Mouse (Mus musculus) forebrain, embryonic 14.5 days (tissue): ENCODE data around the gene Acat3. TPM values are rescaled to one million over a fixed set of nuclear protein-coding genes. Genes with fewer than 3 reads are reported as not detected.
A peak's percentile ranks its signal among the peaks of the same experiment; 100 is the strongest.
"Not testable (repeated sequence)": the region's sequence is repeated elsewhere in the genome, so short reads cannot be mapped to it uniquely, and the experiment has no call there.

Experiments
- ATAC-seq: fragments of 200-750 bp; cut with Nextera tagmentation; 2 replicates; pipeline ENCODE4 v1.8.0; 2017; ENCODE audit warnings: mild to moderate bottlenecking, moderate library complexity
- DNase-seq: peaks from one replicate; pipeline ENCODE4 v3.0.0-alpha.2; 2015; ENCODE audit warnings: low spot score
- H3K27ac ChIP-seq: fragments of 300-500 bp; sonication (generic); 2 replicates; pipeline ENCODE4 v1.5.1; 2014; ENCODE audit warnings: low read depth, mild to moderate bottlenecking, control low read depth, low read length, moderate library complexity
- H3K27me3 ChIP-seq: fragments of 300-500 bp; sonication (generic); replicated peaks from 2 replicates; pipeline ENCODE4 v1.6.1; 2014; ENCODE audit warnings: low read length, control low read depth, mixed read lengths; ENCODE audit not compliant: control insufficient read depth, insufficient read depth
- H3K36me3 ChIP-seq: fragments of 300-500 bp; sonication (generic); 2 replicates; pipeline ENCODE4 v1.6.1; 2014; ENCODE audit warnings: low read length, control low read depth; ENCODE audit not compliant: control insufficient read depth, insufficient read depth
- H3K4me1 ChIP-seq: fragments of 300-500 bp; sonication (generic); 2 replicates; pipeline ENCODE4 v1.6.1; 2014; ENCODE audit warnings: antibody characterized with exemption, low read length, control low read depth; ENCODE audit not compliant: control insufficient read depth, insufficient read depth
- H3K4me2 ChIP-seq: fragments of 300-500 bp; sonication (generic); 2 replicates; pipeline ENCODE4 v1.6.1; 2014; ENCODE audit warnings: mild to moderate bottlenecking, control low read depth, low read length
- H3K4me3 ChIP-seq: fragments of 300-500 bp; sonication (generic); 2 replicates; pipeline ENCODE4 v1.5.1; 2014; ENCODE audit warnings: low read depth, low read length, control low read depth
- H3K9ac ChIP-seq: fragments of 300-500 bp; sonication (generic); 2 replicates; pipeline ENCODE4 v1.6.1; 2014; ENCODE audit warnings: mild to moderate bottlenecking, low read length, control low read depth, moderate library complexity
- H3K9me3 ChIP-seq: fragments of 300-500 bp; sonication (generic); replicated peaks from 2 replicates; pipeline ENCODE4 v1.6.1; 2016; ENCODE audit warnings: low read length, control low read depth, mixed read lengths; ENCODE audit not compliant: control insufficient read depth
- WGBS: fragments of 180-500 bp; shearing (Covaris S2); extraction: QIAGEN DNeasy Blood & Tissue Kit; methylation state at CpG from one replicate; pipeline ENCODE4 v1.1.7; 2014; 5-methylcytosine and 5-hydroxymethylcytosine counted together
- polyA plus RNA-seq: library from polyadenylated mRNA; unstranded; fragments of >200 nt; fragmentation: Nextera tagmentation; extraction: Ambion mirVana; gene quantifications from 2 replicates; pipeline ENCODE4 v1.2.1, GENCODE M21; 2014

Gene Acat3
- polyA plus RNA-seq: 0.33 and 0.82 TPM in 2 replicates

DNA sequence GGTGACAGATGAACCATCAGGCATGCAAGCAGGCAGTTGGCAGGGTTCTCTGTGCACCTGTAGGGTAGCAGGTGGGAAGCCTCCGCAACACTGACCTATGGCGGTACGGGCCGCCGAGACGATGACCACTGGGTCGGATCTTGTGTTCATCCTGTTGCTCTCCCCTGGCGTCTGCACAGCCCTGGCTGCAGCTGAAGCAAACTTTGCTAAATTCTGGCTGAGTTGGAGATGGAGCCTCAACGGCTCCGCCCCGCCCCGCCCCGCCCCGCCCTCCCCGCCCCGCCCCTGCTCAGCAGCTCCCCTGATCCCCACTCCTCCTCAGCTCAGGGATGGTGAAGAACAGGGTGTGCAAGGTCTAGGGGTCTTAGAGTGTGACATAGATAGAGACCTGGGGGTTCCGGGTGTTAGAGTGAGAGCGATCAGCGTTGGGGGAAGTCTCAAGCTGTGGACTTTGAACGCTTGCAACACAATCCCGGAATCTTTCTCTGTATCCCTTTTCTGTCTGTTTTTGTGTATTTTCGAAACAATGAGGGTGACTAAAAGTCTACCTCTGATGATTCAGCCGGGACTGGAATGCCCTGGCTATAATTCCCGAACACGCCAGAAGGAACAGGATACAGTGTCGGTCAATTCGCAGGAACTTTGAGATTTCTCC lies at the start of gene Acat3:
Gene Acat3, minus strand, starts transcription at position 450 of the 655 bp plus-strand sequence.
- Histone ChIP-seq H3K4me1 (peaks cover 2% of the 10 kb centered on the region; the same call in 1 of the 2 replicates), H3K9me3 (no peaks in the 10 kb centered on the region), H3K36me3 (peaks cover 31% of the 10 kb centered on the region), H3K27me3 (no peaks in the 10 kb centered on the region), H3K4me3 (peak within 1 kb of the TSS; percentile 14; the same call in 1 of the 2 replicates), H3K4me2 (peak within 1 kb of the TSS; percentile 43), H3K9ac (no peak within 1 kb of the TSS), H3K27ac (no peak within 1 kb of the TSS)
- ATAC-seq: peak; percentile 65
- 14% methylated on average over 27 of the region's 27 CpGs for WGBS
- DNase-seq: no peak

DNA sequence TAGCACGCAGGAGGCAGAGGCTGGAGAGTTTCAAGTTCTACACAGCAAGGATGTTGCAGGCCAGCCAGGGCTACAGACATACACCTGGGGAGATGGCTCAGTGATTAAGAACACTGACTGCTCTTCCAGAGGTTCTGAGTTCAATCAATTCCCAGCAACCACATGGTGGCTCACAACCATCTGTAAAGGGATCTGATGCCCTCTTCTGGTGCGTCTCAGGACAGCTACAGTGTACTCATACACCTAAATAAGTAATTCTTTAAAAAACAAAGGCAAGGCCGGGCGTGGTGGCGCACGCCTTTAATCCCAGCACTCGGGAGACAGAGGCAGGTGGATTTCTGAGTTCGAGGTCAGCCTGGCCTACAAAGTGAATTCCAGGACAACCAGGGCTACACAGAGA lies 47.7 kb upstream of the Acat3 start:
- H3K9ac ChIP-seq, H3K4me2 ChIP-seq, H3K27ac ChIP-seq, H3K27me3 ChIP-seq, ATAC-seq, H3K4me1 ChIP-seq, H3K9me3 ChIP-seq, H3K4me3 ChIP-seq, DNase-seq: not testable (repeated sequence)
- H3K36me3 ChIP-seq: peaks cover 25% of the 10 kb centered on the region
- 94% methylated on average over 8 of the region's 8 CpGs for WGBS

DNA sequence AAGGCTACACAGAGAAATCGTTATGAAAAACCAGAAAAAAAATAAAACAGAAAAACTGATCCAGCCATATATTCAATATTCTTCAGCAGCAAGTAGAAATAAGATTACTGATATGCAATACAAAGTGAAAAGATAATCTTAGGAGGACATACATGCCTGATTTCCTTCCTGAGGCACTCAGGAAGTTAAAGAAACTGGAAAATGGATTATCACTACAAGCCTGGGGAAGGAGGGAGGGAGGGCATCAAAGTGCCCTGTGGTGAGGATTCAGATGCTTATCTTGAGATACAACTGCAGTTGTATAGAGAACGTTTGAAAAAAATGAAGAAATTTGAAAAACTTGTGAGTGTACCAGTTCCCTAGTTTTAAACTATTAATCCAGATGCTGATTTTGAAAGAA lies 43.6 kb upstream of the Acat3 start:
- Histone ChIP-seq H3K36me3 (peaks cover 55% of the 10 kb centered on the region), H3K27me3 (no peaks in the 10 kb centered on the region), H3K4me1 (no peaks in the 10 kb centered on the region), H3K9me3 (no peaks in the 10 kb centered on the region), H3K4me2 (no peak overlapping the region), H3K9ac (no peak overlapping the region), H3K27ac (no peak overlapping the region), H3K4me3 (no peak overlapping the region)
- ATAC-seq: no peak
- DNase-seq: no peak
- 91% methylated on average over 2 of the region's 2 CpGs for WGBS

DNA sequence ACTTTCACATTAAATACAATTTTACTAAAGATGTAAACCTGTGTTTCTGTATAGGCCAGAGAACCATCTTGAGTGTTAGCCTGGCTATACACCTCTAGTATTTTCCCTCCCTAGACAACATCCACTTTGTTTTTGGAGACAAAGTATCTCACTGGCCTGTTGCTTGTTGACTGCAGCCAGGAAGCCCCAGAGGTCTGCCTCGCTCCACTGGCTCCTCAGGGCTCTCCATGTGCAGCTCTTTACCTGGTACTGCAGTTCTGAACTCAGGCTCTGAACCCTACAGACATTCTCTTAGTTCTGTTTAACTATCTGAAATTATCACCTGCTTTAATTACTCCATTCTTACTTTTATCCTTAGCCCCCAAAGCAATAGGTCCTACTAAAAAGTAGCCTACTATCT lies 38.1 kb upstream of the Acat3 start:
- no peak overlapping the region for H3K4me2 ChIP-seq
- H3K27me3 ChIP-seq: no peaks in the 10 kb centered on the region
- WGBS: 97% methylated on average over 1 of the region's 1 CpGs
- peaks cover 75% of the 10 kb centered on the region for H3K36me3 ChIP-seq
- no peak for ATAC-seq
- no peak overlapping the region for H3K9ac ChIP-seq
- no peak for DNase-seq
- H3K27ac ChIP-seq: no peak overlapping the region
- H3K4me3 ChIP-seq: no peak overlapping the region
- no peaks in the 10 kb centered on the region for H3K4me1 ChIP-seq
- no peaks in the 10 kb centered on the region for H3K9me3 ChIP-seq

DNA sequence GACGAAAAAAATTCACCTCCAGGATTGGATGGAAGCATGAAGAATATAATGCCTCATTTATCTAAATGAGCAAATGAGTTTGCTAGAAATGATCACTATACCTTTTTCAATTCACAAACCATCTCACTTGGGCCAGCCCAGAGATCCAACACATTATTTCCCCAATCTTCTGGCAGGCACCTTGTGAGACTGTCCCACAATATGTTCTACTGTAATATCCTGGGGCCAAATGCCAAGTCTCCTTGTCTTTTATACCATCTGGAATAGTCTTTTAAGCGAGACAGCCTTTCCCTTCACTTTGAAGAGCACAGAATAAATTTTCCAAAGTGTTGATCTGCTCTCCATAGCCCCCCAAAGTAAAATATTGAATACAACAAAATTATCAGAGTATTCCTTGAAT lies 33.5 kb upstream of the Acat3 start:
- no peak overlapping the region for H3K4me3 ChIP-seq
- no peaks in the 10 kb centered on the region for H3K27me3 ChIP-seq
- no peaks in the 10 kb centered on the region for H3K9me3 ChIP-seq
- DNase-seq (peak; percentile 20), ATAC-seq (no peak)
- H3K4me2 ChIP-seq: no peak overlapping the region
- peaks cover 70% of the 10 kb centered on the region for H3K36me3 ChIP-seq
- no peaks in the 10 kb centered on the region for H3K4me1 ChIP-seq
- H3K27ac ChIP-seq: no peak overlapping the region
- 82% methylated on average over 2 of the region's 2 CpGs for WGBS
- no peak overlapping the region for H3K9ac ChIP-seq

DNA sequence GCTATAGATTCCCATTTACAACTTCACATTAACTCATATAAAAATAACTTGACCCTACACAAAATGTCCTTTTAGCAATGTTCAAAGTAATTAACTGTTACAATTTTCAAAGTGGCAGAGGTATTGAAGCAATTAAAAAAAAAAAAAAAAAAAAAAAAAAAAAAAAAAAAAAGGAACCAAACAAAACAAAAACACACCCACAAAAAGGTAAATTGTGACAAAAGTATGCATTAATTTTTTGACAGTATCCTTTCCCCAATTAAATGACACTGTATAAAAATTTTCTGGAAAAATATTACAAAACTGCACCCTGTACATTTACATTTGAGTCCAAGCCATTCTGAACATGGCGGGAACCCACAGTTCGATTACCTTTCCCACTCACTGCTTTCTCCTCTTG lies 26.8 kb upstream of the Acat3 start:
- WGBS: 90% methylated on average over 2 of the region's 2 CpGs

DNA sequence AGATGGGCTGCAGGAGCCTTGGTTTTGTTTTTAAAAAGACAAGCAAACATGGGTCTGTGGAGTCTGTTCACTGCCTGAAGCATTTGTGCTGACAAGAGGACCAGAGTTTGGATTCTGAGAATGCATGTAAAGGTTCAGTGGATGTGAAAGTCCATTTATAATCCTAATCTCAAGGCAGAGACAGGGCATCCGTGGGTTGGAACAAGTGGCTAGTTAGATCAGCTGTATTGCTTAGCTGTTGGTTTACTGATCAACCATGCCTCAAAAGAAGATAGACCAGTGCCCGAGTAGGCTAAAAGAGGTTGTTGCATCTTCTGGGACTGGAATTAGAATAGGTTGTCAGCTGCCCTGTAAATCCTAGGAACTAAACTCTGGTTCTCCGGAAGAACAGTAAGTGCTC lies 23.1 kb upstream of the Acat3 start:
- peaks cover 34% of the 10 kb centered on the region for H3K36me3 ChIP-seq
- no peak for DNase-seq
- 93% methylated on average over 3 of the region's 3 CpGs for WGBS
- H3K4me3 ChIP-seq: no peak overlapping the region
- H3K9me3 ChIP-seq: no peaks in the 10 kb centered on the region
- H3K27me3 ChIP-seq: no peaks in the 10 kb centered on the region
- H3K4me1 ChIP-seq: peaks cover 9% of the 10 kb centered on the region; the same call in 1 of the 2 replicates
- H3K27ac ChIP-seq: no peak overlapping the region
- ATAC-seq: no peak
- no peak overlapping the region for H3K4me2 ChIP-seq
- no peak overlapping the region for H3K9ac ChIP-seq

More for the DNA sequence above, 26.8 kb upstream of the Acat3 start:
- H3K9me3 ChIP-seq: no peaks in the 10 kb centered on the region
- no peak overlapping the region for H3K4me3 ChIP-seq
- H3K4me2 ChIP-seq: no peak overlapping the region
- H3K27me3 ChIP-seq: no peaks in the 10 kb centered on the region
- H3K4me1 ChIP-seq: no peaks in the 10 kb centered on the region
- DNase-seq (no peak), ATAC-seq (no peak)
- no peak overlapping the region for H3K9ac ChIP-seq
- H3K36me3 ChIP-seq: peaks cover 51% of the 10 kb centered on the region
- H3K27ac ChIP-seq: no peak overlapping the region

DNA sequence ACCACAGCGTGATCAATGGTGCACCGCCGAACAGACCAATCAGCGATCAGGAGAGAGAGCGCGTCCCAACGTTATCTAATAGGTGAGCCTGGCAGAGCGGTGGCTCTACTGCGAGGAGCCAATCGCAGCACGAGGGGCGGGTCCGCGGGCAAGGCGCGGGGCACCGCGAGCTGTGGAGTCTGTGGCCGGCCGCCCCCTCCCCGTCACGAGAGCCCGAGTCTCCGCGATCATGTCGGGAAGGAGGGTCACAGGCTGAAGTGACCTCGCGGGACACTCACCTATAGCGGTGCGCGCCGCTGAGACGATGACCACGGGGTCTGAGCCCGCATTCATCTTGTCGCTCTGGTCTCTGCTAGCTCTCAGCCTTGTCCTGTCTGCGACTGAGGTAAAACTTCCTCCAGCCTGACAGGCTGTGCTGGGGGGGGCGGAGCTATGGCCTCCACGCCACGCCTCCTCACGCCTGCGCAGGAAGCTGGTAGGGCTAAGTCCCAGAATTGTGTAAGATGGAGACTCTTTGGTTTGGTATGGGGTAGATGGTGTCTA lies 20.0 kb upstream of the Acat3 start, which contains the start of gene Acat2:
Gene Acat2, minus strand, starts transcription at position 417 of the 543 bp plus-strand sequence.
- WGBS: 0% methylated on average over 42 of the region's 42 CpGs
- no peaks in the 10 kb centered on the region for H3K27me3 ChIP-seq
- ATAC-seq (peak; percentile 99), DNase-seq (peak; percentile 97)
- H3K9ac ChIP-seq: peak within 1 kb of the TSS; percentile 65
- peak within 1 kb of the TSS; percentile 60 for H3K4me3 ChIP-seq
- no peaks in the 10 kb centered on the region for H3K9me3 ChIP-seq
- peaks cover 27% of the 10 kb centered on the region for H3K36me3 ChIP-seq
- peak within 1 kb of the TSS; percentile 63 for H3K4me2 ChIP-seq
- peaks cover 9% of the 10 kb centered on the region; the same call in 1 of the 2 replicates for H3K4me1 ChIP-seq
- peak within 1 kb of the TSS; percentile 88 for H3K27ac ChIP-seq

DNA sequence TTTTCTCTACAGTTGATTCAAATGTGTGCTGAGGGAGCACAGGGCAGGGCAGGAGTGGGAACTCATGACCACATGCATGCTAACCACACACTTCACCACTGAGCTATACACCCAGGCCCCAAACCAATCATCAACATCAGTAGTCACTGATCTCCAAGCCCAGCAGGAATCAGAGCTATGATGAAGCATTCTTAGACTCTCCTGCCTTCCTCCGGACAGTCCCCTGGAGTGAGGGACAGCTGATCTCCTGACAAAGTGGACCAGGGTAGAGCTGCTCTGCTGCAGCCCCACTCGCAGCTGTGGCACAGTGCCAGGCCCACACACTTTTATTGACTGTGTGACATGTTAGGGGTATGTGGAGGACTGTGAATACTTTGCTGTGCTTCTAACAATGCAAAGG lies 19.0 kb upstream of the Acat3 start:
- H3K9me3 ChIP-seq, H3K9ac ChIP-seq, DNase-seq, H3K27ac ChIP-seq, ATAC-seq, H3K4me1 ChIP-seq, H3K27me3 ChIP-seq: not testable (repeated sequence)
- 25% methylated on average over 1 of the region's 2 CpGs for WGBS
- H3K36me3 ChIP-seq: peaks cover 21% of the 10 kb centered on the region
- H3K4me2 ChIP-seq: peak overlapping the region; percentile 43
- H3K4me3 ChIP-seq: peak overlapping the region; percentile 18
